Mouse (Mus musculus): ENCODE data around the gene Eif4b.

The Eif4b gene

DNA sequence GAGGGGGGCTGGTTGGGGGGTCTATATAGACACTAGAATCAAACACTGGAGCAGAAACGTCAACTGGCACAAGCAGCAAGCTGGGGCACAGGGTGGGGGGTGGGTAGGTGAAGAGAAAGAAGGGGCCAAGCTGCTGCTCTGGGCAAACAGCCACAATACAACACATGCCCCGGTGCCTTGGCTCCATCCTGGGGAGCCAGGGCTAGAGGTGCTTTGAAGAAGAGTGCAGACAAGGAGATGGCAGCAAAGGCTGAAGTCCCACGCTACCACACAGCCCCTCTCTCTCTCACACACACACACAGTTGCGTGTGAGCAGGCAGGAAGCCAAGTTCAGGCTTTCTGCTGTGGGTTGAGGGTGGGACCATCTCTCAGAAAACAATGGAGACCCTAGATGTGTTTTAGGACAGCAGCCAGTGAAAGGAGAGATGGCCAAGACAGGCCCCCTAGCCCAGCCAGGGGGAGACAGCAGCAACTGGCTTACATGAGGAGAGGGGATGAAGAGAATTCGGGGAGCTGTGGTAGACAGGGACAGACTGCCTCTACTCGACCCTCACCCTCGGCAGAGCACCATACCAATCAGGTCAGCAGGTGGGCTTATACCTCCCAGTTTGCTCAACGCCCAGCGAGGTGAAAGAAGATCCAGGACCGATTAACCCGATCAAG is 43.3 kb downstream of the Eif4b start:
- DNase-seq (ENCODE audit: low spot score in 2 of 2): no peak

DNA sequence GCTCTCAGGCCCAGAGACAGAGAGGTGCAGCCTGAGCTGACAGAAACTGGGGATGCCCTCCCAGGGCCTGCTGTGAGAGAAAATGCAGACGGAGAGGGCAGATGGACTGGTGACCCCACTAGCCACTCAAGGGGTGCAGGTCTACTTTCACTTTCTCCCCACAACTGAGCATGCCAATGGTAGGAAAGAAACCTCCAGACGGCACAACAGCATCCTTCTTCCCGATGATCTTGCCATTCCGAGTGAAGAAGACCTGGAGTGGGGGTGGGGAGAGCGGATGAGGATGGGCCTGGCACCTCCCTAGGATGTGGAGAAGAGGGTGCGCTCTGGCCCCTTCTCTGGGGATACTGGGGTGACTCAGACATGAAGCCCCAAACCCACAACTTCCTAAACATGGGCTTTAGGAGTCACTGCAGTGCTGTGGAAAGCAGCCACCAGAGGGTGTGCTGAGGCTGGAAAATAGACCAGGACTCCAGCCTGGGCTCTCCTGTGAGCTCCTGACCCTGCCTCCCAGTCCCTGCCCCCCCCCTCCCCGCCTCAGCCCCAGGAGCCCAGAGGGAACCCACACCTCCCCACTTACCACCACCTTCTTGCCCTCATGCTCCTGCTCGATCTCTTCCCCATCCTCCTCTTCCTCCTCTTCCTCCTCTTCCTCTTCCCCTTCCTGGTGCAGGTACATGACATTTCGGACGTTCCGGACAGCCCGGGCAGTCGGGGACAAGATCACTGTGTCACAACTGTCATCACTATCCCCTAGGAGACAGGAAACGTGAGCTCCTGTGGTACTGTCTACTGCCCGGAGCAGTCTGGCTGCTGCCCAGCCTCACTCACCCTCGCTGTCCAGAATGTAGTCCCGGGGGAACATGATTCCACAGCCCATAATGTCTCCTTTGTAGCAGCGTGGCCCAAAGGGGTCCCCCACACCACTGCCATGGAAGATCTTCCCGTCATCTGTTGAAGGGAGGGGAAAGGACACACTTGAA is 44.2 kb downstream of the Eif4b start:
- DNase-seq (ENCODE audit: low spot score in 2 of 2): no peak

DNA sequence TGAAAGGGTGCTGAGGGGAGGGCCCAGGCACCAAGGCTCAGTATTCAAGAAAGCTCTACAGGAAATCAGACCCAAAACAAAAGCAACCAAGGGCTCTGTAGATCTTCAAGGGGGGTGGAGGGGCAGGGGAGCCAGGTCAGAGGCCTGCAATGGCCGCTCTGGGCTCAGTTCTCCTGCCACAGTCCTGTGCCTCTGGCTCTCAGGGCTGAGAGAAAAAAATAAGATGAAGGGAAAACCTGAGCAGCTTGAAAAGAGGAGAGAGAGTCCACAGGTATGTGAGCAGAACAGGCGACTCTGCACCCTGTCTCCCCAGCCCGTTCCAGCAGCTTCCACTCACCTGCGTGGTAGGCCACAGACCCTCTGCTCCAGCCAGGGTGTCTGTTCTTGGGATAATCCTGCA is 45.0 kb downstream of the Eif4b start:
- DNase-seq (ENCODE audit: low spot score in 2 of 2): no peak

DNA sequence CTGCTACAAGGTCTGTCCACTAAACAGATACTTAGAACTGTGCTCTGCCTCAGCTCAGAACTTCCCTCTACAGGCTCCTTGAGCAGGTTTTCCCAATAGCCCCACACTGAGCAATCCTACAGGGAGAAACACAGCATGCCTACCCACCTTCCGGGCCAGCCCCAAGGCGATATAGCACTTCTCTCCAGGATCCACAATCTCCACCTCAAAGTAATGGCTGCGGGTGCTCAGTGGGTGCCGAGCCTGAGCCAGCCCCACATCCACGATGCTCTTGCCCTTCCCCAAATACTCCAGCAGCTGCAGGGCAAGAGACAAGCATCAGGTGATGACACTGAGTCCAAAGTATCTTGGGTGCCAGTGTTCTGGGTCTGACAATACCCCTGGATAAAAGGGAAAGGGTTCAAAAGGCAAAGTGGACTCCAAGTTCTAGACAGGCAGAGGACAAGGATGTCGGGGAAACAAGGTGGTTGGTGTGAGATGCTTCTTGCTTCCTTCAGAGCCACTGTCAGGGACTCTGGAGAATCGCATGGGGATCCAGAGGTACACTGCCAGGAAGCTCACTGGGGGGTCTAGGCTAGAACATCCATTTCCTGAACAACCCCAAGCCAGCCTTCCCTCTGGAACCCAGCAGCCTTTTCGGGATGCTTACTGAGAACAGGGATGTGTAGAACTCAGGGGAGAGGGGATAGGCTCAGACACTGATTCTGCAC is 45.7 kb downstream of the Eif4b start:
- DNase-seq (ENCODE audit: low spot score in 2 of 2): no peak

DNA sequence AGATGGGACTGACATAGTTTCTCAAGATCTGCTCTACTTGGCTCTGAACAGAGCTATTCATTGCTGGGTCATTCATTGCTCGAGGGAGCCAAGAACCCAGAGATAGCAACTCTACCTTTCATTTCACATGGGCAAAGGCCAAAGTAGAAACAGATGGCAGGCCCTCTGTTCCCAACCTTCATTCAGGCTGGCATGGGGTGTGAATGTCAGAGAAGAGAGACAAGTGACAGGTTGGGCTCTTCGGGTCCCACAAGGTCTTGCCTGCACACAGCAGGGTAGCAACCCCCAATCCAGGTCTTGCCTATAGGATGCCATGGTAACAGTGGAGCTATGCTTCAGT is 46.2 kb downstream of the Eif4b start:
- no peak for DNase-seq (ENCODE audit: low spot score in 2 of 2)

DNA sequence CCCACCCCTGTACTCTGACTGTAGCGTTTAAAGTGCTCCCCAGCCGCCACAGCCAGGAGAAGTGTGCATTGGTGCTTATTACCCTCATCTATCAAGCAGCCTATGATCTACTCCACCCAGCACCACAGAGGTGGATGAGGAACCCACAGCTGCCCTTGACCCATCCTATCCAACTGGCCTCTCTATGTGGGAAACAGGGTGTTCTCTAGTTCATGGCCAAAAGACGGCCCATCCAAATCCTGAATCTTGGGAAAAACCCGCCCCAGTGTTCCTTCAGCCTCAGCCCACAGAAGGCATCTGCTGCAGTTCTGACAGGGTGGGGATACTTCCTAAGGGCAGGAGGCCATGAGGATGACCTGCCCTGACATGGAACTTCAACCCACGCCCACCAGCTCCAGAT is 47.0 kb downstream of the Eif4b start:
- no peak for DNase-seq (ENCODE audit: low spot score in 2 of 2)

DNA sequence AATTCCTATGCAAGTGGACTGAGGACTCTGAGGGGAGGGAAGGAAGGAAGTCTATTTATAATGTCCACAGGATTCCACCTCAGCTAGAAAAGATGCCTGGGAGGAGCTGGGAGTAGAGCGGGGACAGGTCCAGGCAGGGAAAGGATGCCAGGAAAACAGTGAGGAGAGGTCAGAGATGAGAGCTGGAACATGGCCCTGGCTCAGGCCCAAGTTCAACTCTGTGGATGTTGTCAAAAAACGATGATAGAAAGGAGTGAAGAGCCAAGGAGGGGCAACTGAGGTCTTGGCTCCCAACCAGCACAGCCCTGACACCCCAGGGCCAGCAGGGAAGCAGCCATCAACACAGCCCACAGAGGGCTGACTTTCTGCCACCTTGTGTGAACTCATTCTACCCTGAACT is 52.7 kb downstream of the Eif4b start:
- DNase-seq (ENCODE audit: low spot score in 2 of 2): no peak

DNA sequence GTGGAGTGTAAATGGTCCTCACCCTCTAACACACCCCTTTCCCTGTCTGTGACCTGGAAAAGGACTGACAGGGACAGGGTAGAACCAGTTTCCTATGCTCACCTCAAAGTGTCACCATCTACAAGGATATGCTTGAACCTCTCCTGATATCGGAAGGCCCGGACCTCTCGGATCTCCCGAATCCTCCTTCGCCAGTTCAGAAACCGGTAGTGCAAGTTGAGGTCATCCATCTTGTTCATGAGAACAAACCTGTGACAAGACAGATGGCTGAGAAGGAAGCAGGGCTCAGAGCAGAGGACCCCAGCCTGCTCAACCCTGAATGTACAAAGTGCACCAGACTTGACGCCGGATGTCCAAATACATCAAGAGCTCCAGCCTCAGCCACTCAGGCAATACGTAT is 59.7 kb downstream of the Eif4b start:
- no peak for DNase-seq (ENCODE audit: low spot score in 2 of 2)

DNA sequence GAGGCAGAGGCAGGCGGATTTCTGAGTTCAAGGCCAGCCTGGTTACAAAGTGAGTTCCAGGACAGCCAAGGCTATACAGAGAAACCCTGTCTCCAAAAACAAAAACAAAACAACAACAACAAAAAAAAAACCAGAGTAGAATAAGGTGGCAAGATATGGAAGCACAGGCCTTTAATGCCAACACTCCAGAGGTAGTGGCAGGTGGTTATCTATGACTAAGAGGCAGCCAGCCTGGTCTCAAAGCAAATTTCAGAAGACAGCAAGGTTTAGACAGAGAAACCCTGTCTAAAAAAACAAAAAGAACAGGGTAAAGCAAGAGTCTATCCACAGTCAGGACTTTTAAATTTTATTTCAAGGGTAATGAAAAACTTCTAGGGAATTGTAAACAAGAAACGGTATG is 61.1 kb downstream of the Eif4b start:
- DNase-seq (ENCODE audit: low spot score in 2 of 2): no peak

DNA sequence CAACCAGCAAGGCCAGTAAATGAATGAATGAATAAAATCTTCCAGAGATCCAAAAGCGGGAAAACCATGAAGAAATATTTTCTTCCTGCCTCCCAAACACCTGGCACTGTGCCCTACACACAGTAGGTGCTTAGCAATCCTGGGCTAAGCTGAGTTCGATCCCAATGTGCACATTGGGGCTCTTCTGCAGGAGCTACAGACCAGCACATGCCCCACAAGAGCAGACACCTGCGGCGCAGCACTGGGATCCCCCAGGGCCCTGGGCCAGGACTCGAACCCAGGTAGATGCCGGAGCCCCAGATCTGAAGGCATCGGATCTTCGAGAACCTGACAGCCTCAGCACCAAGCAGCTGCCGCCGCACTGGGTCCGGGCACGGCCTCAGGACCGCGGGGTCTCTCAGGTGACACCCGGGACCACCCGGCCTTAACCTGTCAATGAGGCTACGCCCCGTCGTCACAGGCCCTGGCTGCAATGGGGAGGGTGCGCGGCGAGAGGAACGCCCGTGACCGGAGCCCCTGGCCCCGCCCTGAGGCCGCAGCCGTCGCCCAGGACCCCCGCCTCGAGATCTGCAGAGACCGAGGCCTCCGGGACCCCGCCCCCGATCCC is 62.1 kb downstream of the Eif4b start:
- DNase-seq (ENCODE audit: low spot score in 2 of 2): no peak

DNA sequence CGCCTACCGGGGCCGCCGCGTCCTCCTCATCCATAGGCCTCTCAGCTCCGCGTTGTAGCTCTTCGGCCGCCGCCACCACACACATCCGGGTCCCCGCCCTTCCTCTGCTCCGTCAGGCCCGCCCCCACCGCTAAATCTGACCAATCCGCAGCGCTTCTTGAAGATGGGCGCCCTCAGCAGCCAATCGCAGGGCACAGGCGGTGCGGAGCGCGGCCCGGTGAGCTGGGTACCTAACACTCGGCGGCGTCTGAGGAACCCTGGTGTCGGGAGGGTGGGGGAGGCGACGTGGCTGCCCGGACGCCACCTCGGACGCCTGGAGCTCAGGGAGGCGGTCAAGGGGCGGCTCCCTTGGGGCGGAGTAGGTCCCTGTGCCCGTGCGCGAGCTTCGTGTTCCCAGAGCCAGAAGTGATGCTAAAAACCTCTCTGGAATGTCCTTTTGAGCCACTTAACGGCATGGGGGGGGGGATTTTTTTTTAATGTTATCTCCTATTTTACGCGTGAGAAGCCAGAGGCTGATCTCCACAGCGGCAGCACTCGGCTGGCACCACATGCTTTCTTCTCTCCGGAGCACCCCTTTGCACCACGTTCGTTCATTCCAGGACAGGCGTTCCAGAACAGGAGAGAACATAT is 62.7 kb downstream of the Eif4b start, which contains the start of gene Spryd3:
Gene Spryd3, minus strand, starts transcription at position 106 of the 630 bp plus-strand sequence.
- DNase-seq (ENCODE audit: low spot score in 2 of 2): peak; percentile 97 to 98

DNA sequence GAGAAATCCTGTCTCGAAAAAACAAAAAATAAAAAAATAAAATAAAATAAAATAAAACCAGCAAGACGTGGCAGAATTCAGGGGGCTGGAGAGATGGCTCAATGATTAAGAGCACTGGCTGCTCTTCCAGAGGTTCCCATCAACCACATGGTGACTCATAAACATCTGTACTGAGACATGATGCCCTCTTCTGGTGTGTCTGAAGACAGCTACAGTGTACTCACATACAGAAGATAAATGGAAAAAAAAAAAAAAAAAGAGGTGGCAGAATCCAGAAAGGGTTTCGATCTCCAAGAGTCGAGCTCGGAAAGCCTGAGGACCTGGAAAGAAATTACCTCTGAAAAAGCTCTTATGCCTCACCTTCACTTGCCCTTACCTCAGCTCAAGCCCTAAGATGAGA is 67.5 kb downstream of the Eif4b start:
- DNase-seq (ENCODE audit: low spot score in 2 of 2): no peak

DNA sequence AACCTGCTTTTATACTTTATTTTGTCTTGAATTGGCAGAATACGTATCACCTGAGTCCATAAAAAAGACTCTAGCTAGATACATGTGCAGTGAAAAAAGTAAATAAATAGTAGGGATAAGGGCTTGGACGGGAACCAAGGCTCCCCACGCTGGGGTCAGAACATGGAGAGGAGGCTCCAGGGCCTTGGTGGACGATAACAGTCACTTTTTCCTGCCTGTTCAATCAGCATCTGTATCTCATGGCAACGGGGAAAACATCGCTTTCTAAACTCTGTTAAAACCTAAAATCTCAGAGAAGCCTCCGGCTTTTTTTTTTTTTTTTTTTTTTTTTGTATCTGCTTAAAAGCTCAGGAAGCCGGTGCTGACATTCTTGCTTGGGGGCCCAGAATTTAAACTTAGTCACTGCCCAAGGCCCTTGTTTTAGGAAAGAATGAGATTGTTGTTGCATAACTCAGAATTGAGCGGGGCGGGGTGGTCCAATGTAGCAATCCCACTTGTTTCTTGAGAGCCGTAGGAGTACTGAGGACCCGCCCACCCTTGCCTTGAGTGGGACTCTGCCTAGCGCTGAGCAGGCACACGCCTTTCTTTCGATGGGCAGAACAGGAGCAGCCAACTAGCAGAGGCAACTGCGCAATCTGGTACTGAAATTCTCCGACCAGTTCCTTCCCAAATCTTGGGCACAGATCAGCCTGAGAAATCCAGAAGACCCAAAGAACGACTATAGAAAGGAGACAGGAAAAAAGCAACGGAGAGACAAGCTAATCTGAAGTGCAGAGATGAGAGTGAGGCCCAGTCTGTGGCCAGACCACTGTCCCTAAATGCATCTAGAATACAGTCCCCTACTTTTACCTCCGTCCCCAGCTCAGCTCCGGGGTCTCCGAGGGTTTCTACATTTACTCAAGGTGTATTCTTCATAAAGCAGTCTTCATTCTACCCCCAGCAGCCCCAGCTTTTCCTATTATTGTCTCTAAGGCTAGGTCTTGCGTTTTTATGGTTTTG is 69.6 kb downstream of the Eif4b start:
- DNase-seq (ENCODE audit: low spot score in 2 of 2): no peak

DNA sequence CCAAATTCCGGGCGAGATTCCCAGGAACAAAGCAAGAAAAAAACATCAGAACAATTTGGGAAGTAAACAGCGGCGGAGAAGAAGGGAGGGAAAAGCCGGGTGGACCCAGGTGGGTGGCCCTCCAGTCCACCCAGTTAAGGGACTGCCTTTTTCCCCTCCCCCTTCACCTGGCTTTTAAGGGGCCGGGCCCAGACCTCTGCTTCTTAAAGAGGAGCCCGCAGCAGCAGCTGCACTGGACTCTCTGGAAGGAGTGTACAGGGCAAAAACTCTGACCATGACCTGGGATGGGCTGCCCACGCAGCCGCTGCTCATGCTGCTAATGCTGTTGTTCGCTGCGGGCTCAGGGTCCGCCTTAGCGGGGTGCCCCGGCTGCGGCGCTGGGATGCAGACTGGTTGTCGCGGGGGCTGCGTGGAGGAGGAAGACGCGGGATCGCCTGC is 70.7 kb downstream of the Eif4b start, which contains the start of gene Igfbp6:
Gene Igfbp6, plus strand, starts transcription at position 89 of the 438 bp plus-strand sequence.
- no peak for DNase-seq (ENCODE audit: low spot score in 2 of 2)

DNA sequence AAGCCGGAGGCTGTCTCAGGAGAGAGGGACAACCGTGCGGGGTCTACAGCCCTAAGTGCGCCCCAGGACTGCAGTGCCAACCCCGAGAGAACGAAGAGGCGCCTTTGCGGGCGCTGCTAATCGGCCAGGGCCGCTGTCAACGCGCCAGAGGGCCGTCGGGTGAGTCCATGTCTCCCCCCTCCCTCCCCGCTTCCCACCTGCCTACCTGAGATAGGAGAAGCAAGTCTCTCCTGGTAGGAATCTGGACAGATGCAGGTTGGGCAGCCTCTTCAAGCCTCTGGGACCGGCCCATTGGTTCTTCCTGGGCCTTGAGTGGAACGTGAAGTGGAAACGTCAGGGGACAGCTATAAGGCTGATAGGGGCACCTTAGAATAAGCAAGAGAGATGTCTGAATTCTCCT is 71.2 kb downstream of the Eif4b start:
- DNase-seq (ENCODE audit: low spot score in 2 of 2): no peak

DNA sequence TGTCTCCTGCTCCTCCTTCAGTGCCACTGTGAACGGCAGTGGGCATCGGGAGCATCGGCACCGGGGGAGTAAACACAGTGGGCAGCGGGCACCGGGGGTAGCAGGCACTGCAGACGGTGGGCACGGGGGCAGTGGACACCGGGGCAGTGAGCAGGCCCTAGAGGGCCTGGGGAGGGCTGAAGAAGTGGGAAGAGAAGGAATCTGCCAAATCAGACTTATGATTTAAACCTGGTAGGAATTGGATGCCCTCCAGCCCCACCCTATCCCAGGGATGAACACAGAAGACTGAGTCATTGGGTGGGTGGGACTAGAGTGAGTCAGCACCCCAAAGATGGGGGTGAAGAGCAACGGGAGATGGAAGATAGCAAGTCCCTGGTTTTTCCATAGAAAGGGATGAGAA is 71.8 kb downstream of the Eif4b start:
- DNase-seq (ENCODE audit: low spot score in 2 of 2): no peak

DNA sequence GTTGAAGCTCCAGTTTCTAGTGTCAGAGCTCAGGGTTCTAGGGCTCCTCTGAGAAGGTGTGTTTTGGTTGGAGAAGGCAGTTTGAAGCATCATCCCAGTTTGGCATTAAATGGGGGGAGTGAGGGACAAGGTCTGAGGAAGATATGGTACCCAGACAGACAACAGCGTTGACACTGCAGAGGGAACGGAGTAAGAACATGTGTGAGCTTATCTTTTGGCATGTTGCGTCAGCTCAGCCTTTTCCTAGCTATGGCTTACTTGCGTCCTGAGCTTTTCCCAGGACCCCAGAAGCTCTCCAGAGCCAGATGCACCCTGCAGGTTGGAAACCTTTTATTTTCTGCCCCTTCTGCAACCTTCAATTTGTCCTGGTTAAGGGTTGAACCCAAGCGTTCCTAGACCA is 72.5 kb downstream of the Eif4b start:
- DNase-seq (ENCODE audit: low spot score in 2 of 2): no peak

All from thymus, postnatal 10 days (tissue).